Mouse (Mus musculus) neural tube, embryonic 13.5 days (tissue): ENCODE results near the gene Rogdi. TPM values are rescaled to one million over a fixed set of nuclear protein-coding genes. Genes with fewer than 3 reads are reported as not detected.

Experiments
- ATAC-seq: fragments of 200-750 bp; cut with Nextera tagmentation; 2 replicates; pipeline ENCODE4 v1.8.0; 2017; ENCODE audit warnings: low read depth, mild to moderate bottlenecking, moderate TSS enrichment, moderate library complexity
- H3K27ac ChIP-seq: fragments of 300-500 bp; sonication (generic); replicated peaks from 2 replicates; pipeline ENCODE4 v1.5.1; 2015; ENCODE audit warnings: moderate library complexity, mild to moderate bottlenecking, inconsistent platforms
- H3K27me3 ChIP-seq: fragments of 300-500 bp; sonication (generic); 2 replicates; pipeline ENCODE4 v1.6.1; 2015; ENCODE audit warnings: mild to moderate bottlenecking, inconsistent platforms
- H3K36me3 ChIP-seq: fragments of 300-500 bp; sonication (generic); 2 replicates; pipeline ENCODE4 v1.6.1; 2015; ENCODE audit warnings: mild to moderate bottlenecking, inconsistent platforms
- H3K4me1 ChIP-seq: fragments of 300-500 bp; sonication (generic); replicated peaks from 2 replicates; pipeline ENCODE4 v1.6.1; 2015; ENCODE audit warnings: inconsistent platforms
- H3K4me2 ChIP-seq: fragments of 300-500 bp; sonication (generic); 2 replicates; pipeline ENCODE4 v1.6.1; 2015; ENCODE audit warnings: inconsistent platforms, mild to moderate bottlenecking, moderate library complexity
- H3K4me3 ChIP-seq: fragments of 300-500 bp; sonication (generic); 2 replicates; pipeline ENCODE4 v1.5.1; 2015; ENCODE audit warnings: mild to moderate bottlenecking, inconsistent platforms
- H3K9ac ChIP-seq: fragments of 300-500 bp; sonication (generic); 2 replicates; pipeline ENCODE4 v1.6.1; 2015; ENCODE audit warnings: moderate library complexity, mild to moderate bottlenecking, inconsistent platforms
- H3K9me3 ChIP-seq: fragments of 300-500 bp; sonication (generic); 2 replicates; pipeline ENCODE4 v1.6.1; 2016; ENCODE audit warnings: inconsistent platforms
- WGBS: fragments of 180-500 bp; shearing (Covaris S2); methylation state at CpG from one replicate; pipeline ENCODE4 v1.1.7; 2015; 5-methylcytosine and 5-hydroxymethylcytosine counted together
- polyA plus RNA-seq: library from polyadenylated mRNA; unstranded; fragments of >200 nt; fragmentation: Nextera tagmentation; extraction: Ambion mirVana; gene quantifications from 2 replicates; pipeline ENCODE4 v1.2.1, GENCODE M21; 2015

Gene Rogdi
- 157 and 171 TPM in 2 replicates for polyA plus RNA-seq

- WGBS, result under 1% methylated on average over 63 of the region's 63 CpGs
- H3K27me3 ChIP-seq, result no peaks in the 10 kb centered on the region
- H3K27ac ChIP-seq, result peak within 1 kb of the TSS; percentile 80
- H3K9ac ChIP-seq, result peak within 1 kb of the TSS; percentile 71
- peaks cover 22% of the 10 kb centered on the region for H3K4me1 ChIP-seq
- peak; percentile 99 for ATAC-seq
- H3K9me3 ChIP-seq, result no peaks in the 10 kb centered on the region
- H3K4me2 ChIP-seq, result peak within 1 kb of the TSS; percentile 59
- peaks cover 66% of the 10 kb centered on the region for H3K36me3 ChIP-seq
- H3K4me3 ChIP-seq, result peak within 1 kb of the TSS; percentile 56
These were observed at the start of gene Rogdi for GRCm38 (mm10) chr16:5013054-5013838. Gene Rogdi (minus strand): TSS chr16:5013553.

GRCm38 (mm10) chr16:5058114-5058513 is 44.8 kb upstream of the Rogdi start:
- WGBS, result 87% methylated on average over 1 of the region's 1 CpGs
- H3K4me2 ChIP-seq, result no peak overlapping the region
- no peaks in the 10 kb centered on the region for H3K27me3 ChIP-seq
- no peak overlapping the region for H3K9ac ChIP-seq
- H3K9me3 ChIP-seq, result no peaks in the 10 kb centered on the region
- 0 out of 2 replicates have a peak, but pooled peaks cover 4% of the 10 kb centered on the region for H3K4me1 ChIP-seq
- H3K36me3 ChIP-seq, result peaks cover 68% of the 10 kb centered on the region
- no peak overlapping the region for H3K27ac ChIP-seq
- no peak for ATAC-seq
- no peak overlapping the region for H3K4me3 ChIP-seq

GRCm38 (mm10) chr16:5050251-5051110 is 37.1 kb upstream of the Rogdi start:
- no peaks in the 10 kb centered on the region for H3K27me3 ChIP-seq
- peak overlapping the region; percentile 97 for H3K27ac ChIP-seq
- H3K4me2 ChIP-seq, result peak overlapping the region; percentile 93
- peaks cover 43% of the 10 kb centered on the region for H3K4me1 ChIP-seq
- no peaks in the 10 kb centered on the region for H3K9me3 ChIP-seq
- peak; percentile 81 for ATAC-seq
- peak overlapping the region; percentile 88 for H3K9ac ChIP-seq
- peak overlapping the region; percentile 99 for H3K4me3 ChIP-seq
- H3K36me3 ChIP-seq, result peaks cover 36% of the 10 kb centered on the region
- WGBS, result under 1% methylated on average over 78 of the region's 78 CpGs

GRCm38 (mm10) chr16:5049774-5050234 is 36.5 kb upstream of the Rogdi start, which contains the start of the genes Glyr1 and Ubn1:
Gene Glyr1 (minus strand): TSS chr16:5049863.
Gene Ubn1 (plus strand): TSS chr16:5050057.
- peak within 1 kb of the TSS; percentile 98 for H3K4me2 ChIP-seq
- H3K9me3 ChIP-seq, result no peaks in the 10 kb centered on the region
- H3K27ac ChIP-seq, result peak within 1 kb of the TSS; percentile 97
- no peaks in the 10 kb centered on the region for H3K27me3 ChIP-seq
- peak within 1 kb of the TSS; percentile 95 for H3K9ac ChIP-seq
- H3K4me1 ChIP-seq, result peaks cover 43% of the 10 kb centered on the region
- peak; percentile 100 for ATAC-seq
- peaks cover 37% of the 10 kb centered on the region for H3K36me3 ChIP-seq
- under 1% methylated on average over 54 of the region's 56 CpGs for WGBS
- H3K4me3 ChIP-seq, result peak within 1 kb of the TSS; percentile 99

GRCm38 (mm10) chr16:5049182-5049773 is 35.9 kb upstream of the Rogdi start:
- peak overlapping the region; percentile 98 for H3K4me2 ChIP-seq
- H3K9ac ChIP-seq, result peak overlapping the region; percentile 95
- H3K4me3 ChIP-seq, result peak overlapping the region; percentile 99
- peak overlapping the region; percentile 92 for H3K27ac ChIP-seq
- peaks cover 41% of the 10 kb centered on the region for H3K36me3 ChIP-seq
- H3K4me1 ChIP-seq, result peaks cover 43% of the 10 kb centered on the region
- no peaks in the 10 kb centered on the region for H3K27me3 ChIP-seq
- H3K9me3 ChIP-seq, result no peaks in the 10 kb centered on the region
- peak; percentile 73 for ATAC-seq
- under 1% methylated on average over 38 of the region's 38 CpGs for WGBS

GRCm38 (mm10) chr16:5045322-5045721 is 32.0 kb upstream of the Rogdi start:
- Histone ChIP-seq H3K9me3 (no peaks in the 10 kb centered on the region), H3K27ac (no peak overlapping the region), H3K36me3 (peaks cover 70% of the 10 kb centered on the region), H3K4me2 (no peak overlapping the region), H3K4me3 (no peak overlapping the region), H3K9ac (no peak overlapping the region), H3K27me3 (no peaks in the 10 kb centered on the region), H3K4me1 (peaks cover 21% of the 10 kb centered on the region)
- ATAC-seq, result no peak
- WGBS, result 93% methylated on average over 3 of the region's 3 CpGs

GRCm38 (mm10) chr16:5036649-5037234 is 23.4 kb upstream of the Rogdi start:
- ATAC-seq, result no peak
- Histone ChIP-seq H3K4me2 (no peak overlapping the region), H3K27me3 (no peaks in the 10 kb centered on the region), H3K4me1 (no peaks in the 10 kb centered on the region), H3K27ac (no peak overlapping the region), H3K9me3 (no peaks in the 10 kb centered on the region), H3K4me3 (no peak overlapping the region), H3K9ac (no peak overlapping the region), H3K36me3 (peaks cover 97% of the 10 kb centered on the region)
- WGBS, result 74% methylated on average over 5 of the region's 5 CpGs

- no peak overlapping the region for H3K4me2 ChIP-seq
- H3K9me3 ChIP-seq, result no peaks in the 10 kb centered on the region
- no peak for ATAC-seq
- WGBS, result 97% methylated on average over 3 of the region's 3 CpGs
- H3K27me3 ChIP-seq, result no peaks in the 10 kb centered on the region
- no peak overlapping the region for H3K4me3 ChIP-seq
- H3K9ac ChIP-seq, result no peak overlapping the region
- no peaks in the 10 kb centered on the region for H3K4me1 ChIP-seq
- H3K36me3 ChIP-seq, result peaks cover 97% of the 10 kb centered on the region
- no peak overlapping the region for H3K27ac ChIP-seq
These were observed 22.2 kb upstream of the Rogdi start for GRCm38 (mm10) chr16:5035591-5035990.

- H3K9ac ChIP-seq, result no peak overlapping the region
- no peaks in the 10 kb centered on the region for H3K4me1 ChIP-seq
- H3K9me3 ChIP-seq, result no peaks in the 10 kb centered on the region
- no peak for ATAC-seq
- H3K4me3 ChIP-seq, result no peak overlapping the region
- H3K36me3 ChIP-seq, result peaks cover 99% of the 10 kb centered on the region
- no peaks in the 10 kb centered on the region for H3K27me3 ChIP-seq
- no peak overlapping the region for H3K27ac ChIP-seq
- H3K4me2 ChIP-seq, result no peak overlapping the region
- 68% methylated on average over 2 of the region's 2 CpGs for WGBS
These were observed 16.5 kb upstream of the Rogdi start for GRCm38 (mm10) chr16:5029847-5030246.

- H3K9me3 ChIP-seq, result no peaks in the 10 kb centered on the region
- no peak for ATAC-seq
- 92% methylated on average over 3 of the region's 3 CpGs for WGBS
These were observed 10.7 kb upstream of the Rogdi start for GRCm38 (mm10) chr16:5024021-5024420.

GRCm38 (mm10) chr16:5014578-5014977 is 1.2 kb upstream of the Rogdi start:
- no peak overlapping the region for H3K27ac ChIP-seq
- WGBS, result 97% methylated on average over 4 of the region's 4 CpGs
- no peak for ATAC-seq

More at GRCm38 (mm10) chr16:5024021-5024420, 10.7 kb upstream of the Rogdi start:
- Histone ChIP-seq H3K27ac (no peak overlapping the region), H3K4me3 (no peak overlapping the region), H3K9ac (no peak overlapping the region), H3K4me2 (no peak overlapping the region), H3K4me1 (no peaks in the 10 kb centered on the region), H3K27me3 (no peaks in the 10 kb centered on the region), H3K36me3 (peaks cover 99% of the 10 kb centered on the region)

More at GRCm38 (mm10) chr16:5014578-5014977, 1.2 kb upstream of the Rogdi start:
- no peaks in the 10 kb centered on the region for H3K27me3 ChIP-seq
- H3K36me3 ChIP-seq, result peaks cover 71% of the 10 kb centered on the region
- H3K9ac ChIP-seq, result no peak overlapping the region
- peaks cover 22% of the 10 kb centered on the region for H3K4me1 ChIP-seq
- no peak overlapping the region for H3K4me2 ChIP-seq
- H3K9me3 ChIP-seq, result no peaks in the 10 kb centered on the region
- H3K4me3 ChIP-seq, result no peak overlapping the region
